Mouse (Mus musculus): ENCODE results near the gene Mesp1. TPM values are rescaled to one million over a fixed set of nuclear protein-coding genes. Genes with fewer than 3 reads are reported as not detected.
A peak's percentile ranks its signal among the peaks of the same experiment; 100 is the strongest.
"Not testable (repeated sequence)": the region's sequence is repeated elsewhere in the genome, so short reads cannot be mapped to it uniquely, and the experiment has no call there.

The Mesp1 gene
- total RNA-seq, 2 experiments from 2014 or later: 0.64 TPM; not detected in 1

GRCm38 (mm10) chr7:79810611-79811506, 17.3 kb upstream of the Mesp1 start, which contains the start of gene Mesp2:
Mesp2 (plus strand) TSS chr7:79810727.
- H3K4me3 ChIP-seq: peak within 1 kb of the TSS; percentile 51
- peak; percentile 33 for TF ChIP-seq CTCF (conservative IDR thresholded peaks at IDR 0.05)
- DNase-seq (ENCODE audit: low spot score in 2 of 2): peak; percentile 44 to 72
- H3K27ac ChIP-seq: peak within 1 kb of the TSS; percentile 32

- DNase-seq (ENCODE audit: low spot score in 2 of 2): no peak
- Histone ChIP-seq H3K27ac (no peak overlapping the region), H3K4me3 (no peak overlapping the region)
- TF ChIP-seq CTCF (conservative IDR thresholded peaks at IDR 0.05): no peak
Observed at GRCm38 (mm10) chr7:79808561-79808960, 15.0 kb upstream of the Mesp1 start.

- DNase-seq (ENCODE audit: low spot score in 2 of 2): no peak
- Histone ChIP-seq H3K27ac (no peak overlapping the region), H3K4me3 (no peak overlapping the region)
- no peak for TF ChIP-seq CTCF (conservative IDR thresholded peaks at IDR 0.05)
Observed at GRCm38 (mm10) chr7:79803887-79804286, 10.3 kb upstream of the Mesp1 start.

DNA sequence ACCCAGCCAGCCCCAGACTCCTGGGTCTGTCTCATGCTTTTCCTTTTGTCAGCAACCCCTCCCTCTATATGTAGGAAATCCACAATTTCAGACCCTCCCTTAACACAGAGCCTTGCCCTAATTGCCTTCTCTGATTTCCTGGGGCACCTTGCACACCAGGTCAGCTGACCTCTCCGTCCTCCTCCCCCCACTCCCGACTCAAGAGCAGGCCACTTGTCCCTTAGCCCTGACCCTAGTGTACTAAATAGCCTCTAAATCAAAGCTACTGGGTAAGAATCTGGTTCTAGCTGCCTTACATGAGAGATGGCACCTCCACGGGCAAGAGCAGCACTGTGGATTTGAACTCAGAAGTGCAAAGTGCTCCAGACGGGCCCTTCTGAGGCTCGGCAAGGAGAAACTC, 8.4 kb upstream of the Mesp1 start:
- H3K4me3 ChIP-seq: no peak overlapping the region
- TF ChIP-seq CTCF (conservative IDR thresholded peaks at IDR 0.05): no peak
- DNase-seq (ENCODE audit: low spot score in 2 of 2): no peak
- no peak overlapping the region for H3K27ac ChIP-seq

DNA sequence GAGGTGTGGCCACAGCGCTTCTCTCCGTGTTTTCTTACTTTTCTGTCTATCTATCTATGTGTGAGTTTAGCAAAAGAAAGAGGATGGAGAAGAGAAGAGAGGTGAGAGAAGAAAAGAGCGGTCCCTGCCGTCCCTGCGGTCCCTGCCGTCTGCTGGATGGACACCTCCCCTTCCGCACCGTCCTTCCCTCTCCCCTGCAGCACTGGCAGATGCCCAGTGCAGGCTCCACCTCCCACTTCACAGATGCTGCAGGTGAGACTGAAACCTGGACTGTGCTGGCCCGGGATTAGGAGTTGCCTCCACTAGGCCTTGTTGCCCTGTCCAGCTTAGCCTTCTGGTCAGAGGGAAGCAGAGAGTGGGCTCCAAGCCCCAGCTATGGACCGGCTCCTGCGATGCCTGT, 7.8 kb upstream of the Mesp1 start:
- DNase-seq (ENCODE audit: low spot score in 2 of 2): no peak
- H3K4me3 ChIP-seq: no peak overlapping the region
- TF ChIP-seq CTCF (conservative IDR thresholded peaks at IDR 0.05): no peak
- H3K27ac ChIP-seq: no peak overlapping the region

DNA sequence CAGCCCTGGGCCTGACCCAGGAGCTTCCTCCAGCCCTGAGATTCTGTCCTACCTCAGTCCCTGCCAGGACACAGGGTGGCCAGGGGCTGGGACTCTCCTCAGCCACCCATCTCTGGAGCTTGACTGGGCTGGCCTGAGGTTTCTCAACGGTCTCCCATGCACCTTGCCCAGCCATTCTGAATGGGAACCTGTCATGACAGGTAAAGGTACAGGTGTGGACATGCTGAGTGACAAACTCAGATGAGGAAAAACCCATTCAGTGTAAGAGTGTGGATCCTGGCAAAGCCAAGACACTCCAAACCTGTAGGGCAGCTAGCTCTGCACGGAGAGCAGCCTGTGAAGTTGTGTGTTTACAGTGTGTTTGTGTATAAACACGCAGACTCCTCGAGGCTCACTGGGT, 6.7 kb upstream of the Mesp1 start:
- no peak overlapping the region for H3K27ac ChIP-seq
- H3K4me3 ChIP-seq: no peak overlapping the region
- no peak for TF ChIP-seq CTCF (conservative IDR thresholded peaks at IDR 0.05)
- DNase-seq (ENCODE audit: low spot score in 2 of 2): no peak

- no peak overlapping the region for H3K27ac ChIP-seq
- no peak for DNase-seq (ENCODE audit: low spot score in 2 of 2)
- no peak for TF ChIP-seq CTCF (conservative IDR thresholded peaks at IDR 0.05)
- H3K4me3 ChIP-seq: no peak overlapping the region
Observed at GRCm38 (mm10) chr7:79799506-79799905, 5.9 kb upstream of the Mesp1 start.

DNA sequence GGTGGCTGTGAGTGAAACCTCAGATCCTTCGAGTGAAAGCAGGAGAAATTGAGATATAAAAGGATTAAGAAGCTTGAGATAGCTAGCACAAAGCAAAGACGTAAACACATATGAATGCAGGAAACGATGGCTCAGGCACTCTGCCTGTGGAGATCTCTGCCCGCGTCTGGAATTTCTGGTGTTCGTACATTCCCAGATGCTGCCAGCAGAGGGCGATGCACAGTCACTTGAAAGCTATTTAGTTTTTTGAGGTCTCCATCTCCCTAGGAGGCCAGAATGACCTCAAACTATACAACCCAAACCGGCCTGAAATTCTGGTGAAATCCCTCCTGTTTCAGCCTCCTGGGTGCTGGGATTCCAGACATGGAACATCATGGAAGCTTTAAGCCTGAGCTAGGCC, 5.5 kb upstream of the Mesp1 start:
- peak; percentile 72 to 87 for DNase-seq (ENCODE audit: low spot score in 2 of 2)

GRCm38 (mm10) chr7:79798606-79799005, 5.0 kb upstream of the Mesp1 start:
- no peak overlapping the region for H3K4me3 ChIP-seq
- no peak for TF ChIP-seq CTCF (conservative IDR thresholded peaks at IDR 0.05)
- no peak for DNase-seq (ENCODE audit: low spot score in 2 of 2)
- H3K27ac ChIP-seq: no peak overlapping the region

More for the DNA sequence above, 5.5 kb upstream of the Mesp1 start:
- Histone ChIP-seq H3K27ac (no peak overlapping the region), H3K4me3 (no peak overlapping the region)
- peak; percentile 93 for TF ChIP-seq CTCF (conservative IDR thresholded peaks at IDR 0.05)

DNA sequence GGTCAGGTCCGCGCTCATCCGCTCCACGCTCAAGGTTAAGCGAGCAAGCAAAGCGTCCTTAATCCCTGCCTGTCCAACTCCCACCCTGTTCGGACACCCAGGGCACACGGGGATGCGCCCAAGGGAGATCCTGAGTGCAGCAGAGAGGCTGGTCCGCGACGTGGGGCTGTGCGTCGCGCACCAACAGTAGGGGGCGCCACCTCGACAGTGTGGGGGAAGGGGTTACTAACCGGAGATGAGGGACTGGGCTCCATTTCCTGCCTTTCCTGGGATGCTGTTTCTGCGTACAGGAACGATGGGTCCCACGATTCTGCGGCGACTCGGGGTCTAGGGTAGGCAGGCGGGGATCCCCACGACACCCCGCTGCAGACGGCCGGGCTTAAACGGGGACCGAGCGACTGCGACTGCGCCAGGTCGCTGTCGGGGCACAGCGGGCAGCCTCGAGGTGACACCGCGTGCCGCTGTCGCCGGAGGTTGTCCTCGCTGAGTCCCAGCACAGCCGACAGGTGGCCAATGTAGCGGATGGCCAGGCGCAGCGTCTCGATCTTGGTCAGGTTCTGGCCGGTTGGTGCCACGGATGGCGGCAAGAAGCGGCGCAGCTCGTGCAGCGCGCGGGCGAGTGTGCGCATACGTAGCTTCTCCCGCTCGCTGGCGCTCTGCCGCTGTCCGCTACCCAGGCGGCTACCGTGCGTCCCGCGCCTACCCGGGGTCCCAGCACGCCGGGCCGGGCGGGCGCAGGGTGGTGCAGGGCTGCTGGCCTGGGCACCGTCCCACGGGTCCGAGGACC, 760 bp downstream of the Mesp1 start:
- peak in 1 of 2 experiments; percentile 44 for DNase-seq (ENCODE audit: low spot score in 2 of 2)
- no peak overlapping the region for H3K27ac ChIP-seq
- H3K4me3 ChIP-seq: peak overlapping the region; percentile 60
- peak; percentile 82 for TF ChIP-seq CTCF (conservative IDR thresholded peaks at IDR 0.05)

- DNase-seq (ENCODE audit: low spot score in 2 of 2); H3K4me3 ChIP-seq; H3K27ac ChIP-seq: not testable (repeated sequence)
Observed at GRCm38 (mm10) chr7:79789812-79790211, 3.8 kb downstream of the Mesp1 start.

- DNase-seq (ENCODE audit: low spot score in 2 of 2): peak; percentile 44 to 82
- peak; percentile 94 for TF ChIP-seq CTCF (conservative IDR thresholded peaks at IDR 0.05)
- no peak overlapping the region for H3K27ac ChIP-seq
- no peak overlapping the region for H3K4me3 ChIP-seq
Observed at GRCm38 (mm10) chr7:79786295-79786694, 7.3 kb downstream of the Mesp1 start.

- no peak for DNase-seq (ENCODE audit: low spot score in 2 of 2)
- no peak for TF ChIP-seq CTCF (conservative IDR thresholded peaks at IDR 0.05)
- Histone ChIP-seq H3K4me3 (no peak overlapping the region), H3K27ac (no peak overlapping the region)
Observed at GRCm38 (mm10) chr7:79782516-79782855, 11.1 kb downstream of the Mesp1 start.

Measured in layer of hippocampus, adult 2 months (tissue).